Mouse (Mus musculus) MEL (cell line): ENCODE results near the gene Src. TPM values are rescaled to one million over a fixed set of nuclear protein-coding genes. Genes with fewer than 3 reads are reported as not detected.

ENCODE experiments used
- DNase-seq: peaks from one replicate; pipeline ENCODE4 v3.0.0; 2011; ENCODE audit warnings: low read depth, low spot score
- H3K27ac ChIP-seq: 2 replicates; pipeline ENCODE4 v1.5.1; 2012; ENCODE audit warnings: low read depth, mild to moderate bottlenecking, control low read depth, low read length, moderate library complexity; ENCODE audit not compliant: control insufficient read depth
- H3K27me3 ChIP-seq, 2 experiments: fragments of 150-350 bp in 1 of 2; sonication (generic) in 1 of 2; 2 replicates each; pipeline ENCODE4 v1.6.1; 2012; ENCODE audit warnings: low read length in 2 of 2, mild to moderate bottlenecking in 2 of 2, improper control_type of control experiment in 1 of 2, moderate library complexity in 1 of 2; ENCODE audit not compliant: insufficient read depth in 2 of 2, control insufficient read depth in 1 of 2
- H3K36me3 ChIP-seq, 2 experiments: 2 replicates each; pipeline ENCODE4 v1.6.1; 2012 to 2014; ENCODE audit warnings: low read length in 2 of 2, improper control_type of control experiment in 1 of 2, inconsistent platforms in 1 of 2, mild to moderate bottlenecking in 1 of 2; ENCODE audit not compliant: insufficient read depth in 2 of 2, control insufficient read depth in 1 of 2
- H3K4me1 ChIP-seq, 2 experiments: fragments of 150-350 bp in 1 of 2; sonication (generic) in 1 of 2; 2 replicates each; pipeline ENCODE4 v1.6.1; 2012; ENCODE audit warnings: low read length in 2 of 2, improper control_type of control experiment in 1 of 2, mild to moderate bottlenecking in 1 of 2; ENCODE audit not compliant: insufficient read depth in 2 of 2, control insufficient read depth in 1 of 2
- H3K4me3 ChIP-seq, 2 experiments: fragments of 150-350 bp in 1 of 2; sonication (generic) in 1 of 2; 2 replicates each; pipeline ENCODE4 v1.5.1; 2012; ENCODE audit warnings: low read depth in 2 of 2, low read length in 2 of 2, mild to moderate bottlenecking in 2 of 2, moderate library complexity in 2 of 2, control low read depth in 1 of 2, improper control_type of control experiment in 1 of 2; ENCODE audit not compliant: control insufficient read depth in 1 of 2, insufficient read depth in 1 of 2
- H3K79me2 ChIP-seq: 2 replicates; pipeline ENCODE4 v1.6.1; 2012; ENCODE audit warnings: mild to moderate bottlenecking, low read length, moderate library complexity; ENCODE audit not compliant: control insufficient read depth, poor library complexity, insufficient read depth
- H3K9ac ChIP-seq: 2 replicates; pipeline ENCODE4 v1.6.1; 2012; ENCODE audit warnings: low read depth, mild to moderate bottlenecking, control low read depth, low read length, moderate library complexity; ENCODE audit not compliant: control insufficient read depth, poor library complexity, severe bottlenecking
- H3K9me3 ChIP-seq: fragments of 150-350 bp; sonication (generic); replicated peaks from 2 replicates; pipeline ENCODE4 v1.6.1; 2012; ENCODE audit warnings: mild to moderate bottlenecking, low read length, improper control_type of control experiment, moderate library complexity; ENCODE audit not compliant: insufficient read depth
- CHD2 ChIP-seq: IDR thresholded peaks from 2 replicates; pipeline ENCODE4 v1.6.1; 2011; ENCODE audit warnings: low read length, improper control_type of control experiment
- CTCF ChIP-seq, 3 experiments: IDR thresholded peaks in 2 of 3; conservative IDR thresholded peaks in 1 of 3; 2 replicates each; pipeline ENCODE4 v1.5.1; 2011 to 2012; ENCODE audit warnings: low read length in 3 of 3, low read depth in 2 of 3, mild to moderate bottlenecking in 2 of 3, improper control_type of control experiment in 1 of 3, inconsistent platforms in 1 of 3, mixed read lengths in 1 of 3, moderate library complexity in 1 of 3; ENCODE audit not compliant: control insufficient read depth in 1 of 3, insufficient read depth in 1 of 3, poor library complexity in 1 of 3, severe bottlenecking in 1 of 3
- E2F4 ChIP-seq: IDR thresholded peaks from 2 replicates; pipeline ENCODE4 v1.6.1; 2011; ENCODE audit warnings: low read depth, low read length, improper control_type of control experiment, borderline replicate concordance
- EP300 ChIP-seq, 2 experiments: IDR thresholded peaks; 2 replicates each; pipeline ENCODE4 v1.6.1; 2011; ENCODE audit warnings: improper control_type of control experiment in 2 of 2, low read length in 2 of 2, low read depth in 1 of 2, mild to moderate bottlenecking in 1 of 2
- ETS1 ChIP-seq: IDR thresholded peaks from 2 replicates; pipeline ENCODE4 v1.6.1; 2012; ENCODE audit warnings: low read depth, mild to moderate bottlenecking, inconsistent platforms, low read length, improper control_type of control experiment, moderate library complexity
- KAT2A ChIP-seq: conservative IDR thresholded peaks from 2 replicates; pipeline ENCODE4 v1.6.1; 2012; ENCODE audit warnings: low read depth, low read length, improper control_type of control experiment, inconsistent platforms
- MAFK ChIP-seq: IDR thresholded peaks from 2 replicates; pipeline ENCODE4 v1.6.1; 2011; ENCODE audit warnings: low read depth, mild to moderate bottlenecking, low read length, improper control_type of control experiment, borderline replicate concordance
- MAZ ChIP-seq: IDR thresholded peaks from 2 replicates; pipeline ENCODE4 v1.6.1; 2012; ENCODE audit warnings: low read depth, mild to moderate bottlenecking, inconsistent platforms, low read length, improper control_type of control experiment
- MEF2A ChIP-seq: IDR thresholded peaks from 2 replicates; pipeline ENCODE4 v1.6.1; 2014; ENCODE audit warnings: low read depth, mild to moderate bottlenecking, inconsistent platforms, low read length, improper control_type of control experiment; ENCODE audit not compliant: poor library complexity, insufficient replicate concordance, severe bottlenecking; ENCODE audit errors: extremely low read depth
- POLR2AphosphoS5 ChIP-seq: IDR thresholded peaks from 2 replicates; pipeline ENCODE4 v1.6.1; 2012; ENCODE audit warnings: low read depth, borderline replicate concordance, mild to moderate bottlenecking, inconsistent platforms, low read length, moderate library complexity, mixed read lengths
- RAD21 ChIP-seq: IDR thresholded peaks from 2 replicates; pipeline ENCODE4 v1.6.1; 2011; ENCODE audit warnings: mild to moderate bottlenecking, low read depth, low read length, improper control_type of control experiment
- SMC3 ChIP-seq: IDR thresholded peaks from 2 replicates; pipeline ENCODE4 v1.6.1; 2011; ENCODE audit warnings: low read depth, low read length, improper control_type of control experiment
- TAL1 ChIP-seq: IDR thresholded peaks from 2 replicates; pipeline ENCODE4 v1.6.1; 2012; ENCODE audit warnings: mild to moderate bottlenecking, inconsistent platforms, low read length, moderate library complexity, mixed read lengths
- TCF12 ChIP-seq: IDR thresholded peaks from 2 replicates; pipeline ENCODE4 v1.6.1; 2014; ENCODE audit warnings: low read depth, mild to moderate bottlenecking, inconsistent platforms, low read length, improper control_type of control experiment, moderate library complexity
- ZMIZ1 ChIP-seq: IDR thresholded peaks from 2 replicates; pipeline ENCODE4 v1.6.1; 2012; ENCODE audit warnings: low read depth, mild to moderate bottlenecking, inconsistent platforms, low read length, improper control_type of control experiment, moderate library complexity
- ZNF384 ChIP-seq: IDR thresholded peaks from 2 replicates; pipeline ENCODE4 v1.6.1; 2012; ENCODE audit warnings: low read depth, mild to moderate bottlenecking, inconsistent platforms, low read length, improper control_type of control experiment
- polyA plus RNA-seq, 2 experiments: library from polyadenylated mRNA; stranded (reverse) in 1 of 2; unstranded in 1 of 2; fragments of >175 nt in 1 of 2; fragments of >200 nt in 1 of 2; gene quantifications; 2 replicates each; pipeline versions ENCODE4 v1.2.1 to v1.2.4; 2012; ENCODE audit warnings: low replicate concordance in 2 of 2, low read depth in 1 of 2; ENCODE audit not compliant: insufficient read length in 2 of 2, insufficient read depth in 1 of 2, missing spikeins in 1 of 2
- total RNA-seq: library from RNA; depleted of rRNA; stranded (reverse); fragments of 300-350 nt; gene quantifications from 2 replicates; pipeline ENCODE4 v1.2.3, GENCODE M21; 2012

Gene Src
- total and polyA plus RNA-seq, 3 experiments = 0.23 to 4.2 TPM; not detected in 1

GRCm38 (mm10) chr2:157512859-157513258 lies 94.6 kb downstream of the Src start:
- Histone ChIP-seq H3K4me1 (no peaks in the 10 kb centered on the region), H3K9me3 (no peaks in the 10 kb centered on the region), H3K79me2 (no peaks in the 10 kb centered on the region), H3K27ac (no peak overlapping the region), H3K27me3 (peaks cover 3 to 18% of the 10 kb centered on the region in 2 experiments; a peak in 3 of 4 replicates), H3K9ac (no peak overlapping the region), H3K4me3 (no peak overlapping the region), H3K36me3 (no peaks in the 10 kb centered on the region)
- no peak for DNase-seq
- TF ChIP-seq EP300 (IDR thresholded peaks at IDR 0.05; ENCODE audit: low read depth in 1 of 2, low read length in 2 of 2) (no peak), CHD2 (no peak), ZMIZ1 (no peak), MEF2A (no peak), MAFK (no peak), CTCF (IDR thresholded peaks at IDR 0.05 in 2 of 3, conservative IDR thresholded peaks at IDR 0.05 in 1 of 3; ENCODE audit: control insufficient read depth in 1 of 3, insufficient read depth in 1 of 3, low read depth in 2 of 3, low read length in 3 of 3, poor library complexity in 1 of 3, severe bottlenecking in 1 of 3) (no peak), TAL1 (no peak), E2F4 (no peak), KAT2A (no peak), RAD21 (no peak), SMC3 (no peak)

DNA sequence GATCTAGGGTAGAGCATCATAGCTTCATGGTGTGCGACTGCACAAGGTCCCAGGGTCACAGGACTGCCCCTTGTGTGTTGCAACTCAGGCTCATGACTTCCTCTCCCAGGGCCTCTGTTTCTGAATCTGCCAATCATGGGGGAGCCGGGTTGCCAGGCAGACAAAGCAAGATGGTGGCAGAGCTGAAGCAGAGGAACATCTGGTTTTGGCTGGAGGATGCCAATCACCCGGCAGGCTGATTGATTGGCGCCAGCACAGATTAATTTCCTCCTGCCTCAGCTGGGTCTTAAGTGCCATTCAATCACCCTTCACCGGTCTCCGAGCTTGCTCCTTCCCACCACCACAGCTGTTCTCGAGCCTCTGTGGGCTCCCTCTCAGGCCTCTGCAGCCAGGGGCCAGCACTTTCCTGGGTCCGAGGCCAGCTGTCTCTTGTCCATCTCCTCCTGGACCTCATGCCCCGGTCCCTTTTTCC lies 95.5 kb downstream of the Src start:
- no peak for DNase-seq
- H3K9me3 ChIP-seq = no peaks in the 10 kb centered on the region
- TF ChIP-seq MAFK (no peak), ZNF384 (no peak), RAD21 (no peak), MAZ (no peak), POLR2AphosphoS5 (no peak), ETS1 (no peak), TCF12 (no peak)
- H3K79me2 ChIP-seq = no peaks in the 10 kb centered on the region
- no peak overlapping the region for H3K4me3 ChIP-seq
- peaks cover 3 to 19% of the 10 kb centered on the region in 2 experiments; a peak in 3 of 4 replicates for H3K27me3 ChIP-seq
- H3K4me1 ChIP-seq = no peaks in the 10 kb centered on the region
- no peaks in the 10 kb centered on the region for H3K36me3 ChIP-seq
- H3K9ac ChIP-seq = no peak overlapping the region
- H3K27ac ChIP-seq = no peak overlapping the region
